Mouse (Mus musculus) lung, postnatal 0 days (tissue): ENCODE results near the gene Neu2.

Experiments used
- CTCF ChIP-seq: IDR thresholded peaks from 2 replicates; pipeline ENCODE4 v1.5.1; 2016; ENCODE audit warnings: antibody characterized with exemption, mild to moderate bottlenecking
- EP300 ChIP-seq: IDR thresholded peaks from 2 replicates; pipeline ENCODE4 v1.6.1; 2016; ENCODE audit warnings: antibody characterized with exemption, mild to moderate bottlenecking, control low read depth

DNA sequence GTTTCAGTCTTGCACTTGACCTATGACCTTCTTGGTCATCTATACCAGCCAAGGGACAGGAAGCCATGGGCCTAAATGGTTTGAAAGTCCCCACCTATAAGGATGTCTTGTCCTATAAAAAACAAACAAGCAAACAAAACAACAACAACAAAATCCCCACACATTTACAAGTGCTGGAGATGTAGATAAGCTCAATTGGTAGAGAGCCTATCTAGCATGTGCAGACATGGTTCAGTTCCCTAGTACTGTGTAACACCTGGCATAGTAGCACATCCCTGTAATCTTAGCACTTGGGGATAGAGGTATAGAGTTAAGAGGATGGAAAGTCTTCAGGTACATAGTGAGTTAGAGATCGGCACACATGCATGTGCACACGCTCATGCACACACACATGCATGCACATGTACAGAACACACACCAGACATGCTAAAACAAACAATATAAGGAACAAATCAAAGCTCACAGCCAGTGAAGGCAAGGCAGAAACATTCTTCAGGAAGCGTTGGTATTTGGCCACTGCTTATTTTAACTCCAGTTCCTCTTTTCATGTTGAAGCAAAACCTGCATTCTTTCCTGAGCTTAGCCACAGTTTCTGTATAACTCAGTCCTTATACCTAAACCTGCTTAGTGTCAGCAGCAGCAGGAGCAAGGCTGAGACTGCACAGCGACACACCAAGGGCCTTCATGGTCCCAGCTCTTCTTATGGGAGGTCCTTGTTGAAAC is 128.3 kb downstream of the Neu2 start:
- TF ChIP-seq EP300 = no peak
- TF ChIP-seq CTCF = no peak
